Mouse (Mus musculus) testis, adult 2 months (tissue): ENCODE results near the gene Nf1. TPM values are rescaled to one million over a fixed set of nuclear protein-coding genes. Genes with fewer than 3 reads are reported as not detected.
A peak's percentile ranks its signal among the peaks of the same experiment; 100 is the strongest.

Source experiments
- H3K27ac ChIP-seq: fragments of 200-500 bp; 2 replicates; pipeline ENCODE4 v1.5.1; 2012; ENCODE audit warnings: low read depth, low read length; ENCODE audit not compliant: control insufficient read depth, insufficient read depth
- H3K27me3 ChIP-seq: fragments of 200-500 bp; 2 replicates; pipeline ENCODE4 v1.6.1; 2012; ENCODE audit warnings: mild to moderate bottlenecking, low read length, moderate library complexity; ENCODE audit not compliant: control insufficient read depth, insufficient read depth
- H3K36me3 ChIP-seq: fragments of 200-500 bp; 2 replicates; pipeline ENCODE4 v1.6.1; 2012; ENCODE audit warnings: mild to moderate bottlenecking, low read length; ENCODE audit not compliant: control insufficient read depth, insufficient read depth
- H3K4me1 ChIP-seq: fragments of 200-500 bp; 2 replicates; pipeline ENCODE4 v1.6.1; 2012; ENCODE audit warnings: low read length; ENCODE audit not compliant: control insufficient read depth, insufficient read depth
- H3K4me3 ChIP-seq: fragments of 200-500 bp; 2 replicates; pipeline ENCODE4 v1.5.1; 2012; ENCODE audit warnings: low read depth, mild to moderate bottlenecking, low read length, moderate library complexity, mixed read lengths; ENCODE audit not compliant: control insufficient read depth
- CTCF ChIP-seq: fragments of 200-500 bp; IDR thresholded peaks from 2 replicates; pipeline ENCODE4 v1.5.1; 2012; ENCODE audit warnings: low read depth, mild to moderate bottlenecking, inconsistent platforms, low read length, moderate library complexity; ENCODE audit not compliant: control insufficient read depth, insufficient read depth, insufficient replicate concordance
- POLR2A ChIP-seq: fragments of 200-500 bp; IDR thresholded peaks from 2 replicates; pipeline ENCODE4 v1.6.1; 2012; ENCODE audit warnings: low read depth, mild to moderate bottlenecking, inconsistent platforms, low read length, moderate library complexity; ENCODE audit not compliant: control insufficient read depth
- polyA plus RNA-seq: library from polyadenylated mRNA; depleted of rRNA; stranded (reverse); fragments of >200 nt; gene quantifications from 2 replicates; pipeline ENCODE4 v1.2.3, GENCODE M21; 2012

Gene Nf1
- polyA plus RNA-seq, 1 experiment, result 29.3 TPM

- Histone ChIP-seq H3K27ac (no peak overlapping the region), H3K4me1 (no peaks in the 10 kb centered on the region), H3K4me3 (no peak overlapping the region), H3K36me3 (no peaks in the 10 kb centered on the region), H3K27me3 (no peaks in the 10 kb centered on the region)
- TF ChIP-seq CTCF (no peak), POLR2A (no peak)
These were observed 26.8 kb downstream of the Nf1 start for GRCm38 (mm10) chr11:79366284-79366683.

GRCm38 (mm10) chr11:79373031-79373430, 33.5 kb downstream of the Nf1 start:
- no peaks in the 10 kb centered on the region for H3K4me1 ChIP-seq
- TF ChIP-seq POLR2A (no peak), CTCF (no peak)
- H3K27ac ChIP-seq, result no peak overlapping the region
- H3K4me3 ChIP-seq, result no peak overlapping the region
- no peaks in the 10 kb centered on the region for H3K36me3 ChIP-seq
- no peaks in the 10 kb centered on the region for H3K27me3 ChIP-seq

- Histone ChIP-seq H3K36me3 (no peaks in the 10 kb centered on the region; the same call in none of the 2 replicates), H3K27me3 (no peaks in the 10 kb centered on the region), H3K27ac (no peak overlapping the region), H3K4me1 (no peaks in the 10 kb centered on the region), H3K4me3 (no peak overlapping the region)
- TF ChIP-seq POLR2A, result no peak
- peak; percentile 63; the same call in 1 of the 2 replicates for TF ChIP-seq CTCF
These were observed 58.8 kb downstream of the Nf1 start for GRCm38 (mm10) chr11:79398336-79398735.

- Histone ChIP-seq H3K27ac (no peak overlapping the region), H3K4me1 (no peaks in the 10 kb centered on the region), H3K36me3 (no peaks in the 10 kb centered on the region; the same call in 1 of the 2 replicates), H3K27me3 (no peaks in the 10 kb centered on the region), H3K4me3 (no peak overlapping the region)
- TF ChIP-seq CTCF (no peak), POLR2A (no peak)
These were observed 64.3 kb downstream of the Nf1 start for GRCm38 (mm10) chr11:79403625-79404319.

GRCm38 (mm10) chr11:79413761-79414513, 74.4 kb downstream of the Nf1 start:
- Histone ChIP-seq H3K36me3 (peaks cover 1% of the 10 kb centered on the region; the same call in 1 of the 2 replicates), H3K27ac (no peak overlapping the region), H3K4me3 (no peak overlapping the region), H3K4me1 (no peaks in the 10 kb centered on the region), H3K27me3 (no peaks in the 10 kb centered on the region)
- no peak for TF ChIP-seq CTCF
- no peak for TF ChIP-seq POLR2A

GRCm38 (mm10) chr11:79422496-79422895, 83.0 kb downstream of the Nf1 start:
- no peaks in the 10 kb centered on the region for H3K4me1 ChIP-seq
- H3K27ac ChIP-seq, result no peak overlapping the region
- 0 out of 2 replicates have a peak, but pooled peaks cover 1% of the 10 kb centered on the region for H3K36me3 ChIP-seq
- no peak for TF ChIP-seq CTCF
- no peak for TF ChIP-seq POLR2A
- no peaks in the 10 kb centered on the region for H3K27me3 ChIP-seq
- no peak overlapping the region for H3K4me3 ChIP-seq

GRCm38 (mm10) chr11:79426571-79426970, 87.1 kb downstream of the Nf1 start:
- no peak for TF ChIP-seq CTCF
- no peak for TF ChIP-seq POLR2A
- Histone ChIP-seq H3K27me3 (no peaks in the 10 kb centered on the region), H3K4me3 (no peak overlapping the region), H3K27ac (no peak overlapping the region), H3K4me1 (no peaks in the 10 kb centered on the region), H3K36me3 (no peaks in the 10 kb centered on the region)
